Mouse (Mus musculus): ENCODE measurements around the gene Spag9. TPM values are rescaled to one million over a fixed set of nuclear protein-coding genes. Genes with fewer than 3 reads are reported as not detected.
A peak's percentile ranks its signal among the peaks of the same experiment; 100 is the strongest.

Spag9 gene
- total and polyA plus RNA-seq, 2 experiments from 2014 or later: 80.7 to 131 TPM

- TF ChIP-seq CTCF (IDR thresholded peaks at IDR 0.05): no peak
- H3K4me1 ChIP-seq (ENCODE audit: insufficient read depth, low read length): no peaks in the 10 kb centered on the region
- no peak overlapping the region for H3K4me2 ChIP-seq (ENCODE audit: low read depth, low read length, poor library complexity, severe bottlenecking)
- H3K4me3 ChIP-seq (ENCODE audit: low read depth, low read length): no peak overlapping the region
- H3K27ac ChIP-seq (ENCODE audit: low read depth, low read length): no peak overlapping the region
- H3K9ac ChIP-seq (replicated peaks; ENCODE audit: low read length, poor library complexity, severe bottlenecking): no peak overlapping the region
- WGBS: 77% methylated on average over 14 of the region's 14 CpGs
- no peaks in the 10 kb centered on the region for H3K27me3 ChIP-seq (ENCODE audit: insufficient read depth, low read length)
- H3K36me3 ChIP-seq (ENCODE audit: insufficient read depth, low read length): no peaks in the 10 kb centered on the region
- no peaks in the 10 kb centered on the region for H3K9me3 ChIP-seq (ENCODE audit: low read length)
- DNase-seq (ENCODE audit: low spot score) (no peak), ATAC-seq (ENCODE audit: low FRiP score) (peak; percentile 38; the same call in 1 of the 2 replicates)
Observed at GRCm38 (mm10) chr11:94137326-94138061, 141.6 kb downstream of the Spag9 start.

- no peaks in the 10 kb centered on the region for H3K36me3 ChIP-seq (ENCODE audit: insufficient read depth, low read length)
- no peak overlapping the region for H3K9ac ChIP-seq (replicated peaks; ENCODE audit: low read length, poor library complexity, severe bottlenecking)
- no peak for DNase-seq (ENCODE audit: low spot score)
- no peak overlapping the region for H3K4me2 ChIP-seq (ENCODE audit: low read depth, low read length, poor library complexity, severe bottlenecking)
- TF ChIP-seq CTCF (IDR thresholded peaks at IDR 0.05): no peak
- no peaks in the 10 kb centered on the region for H3K4me1 ChIP-seq (ENCODE audit: insufficient read depth, low read length)
- H3K4me3 ChIP-seq (ENCODE audit: low read depth, low read length): no peak overlapping the region
- WGBS: 65% methylated on average over 24 of the region's 24 CpGs
- no peak overlapping the region for H3K27ac ChIP-seq (ENCODE audit: low read depth, low read length)
- H3K9me3 ChIP-seq (ENCODE audit: low read length): no peaks in the 10 kb centered on the region
- no peaks in the 10 kb centered on the region for H3K27me3 ChIP-seq (ENCODE audit: insufficient read depth, low read length)
- no peak for ATAC-seq (ENCODE audit: low FRiP score)
Observed at GRCm38 (mm10) chr11:94138411-94139231, 142.7 kb downstream of the Spag9 start.

DNA sequence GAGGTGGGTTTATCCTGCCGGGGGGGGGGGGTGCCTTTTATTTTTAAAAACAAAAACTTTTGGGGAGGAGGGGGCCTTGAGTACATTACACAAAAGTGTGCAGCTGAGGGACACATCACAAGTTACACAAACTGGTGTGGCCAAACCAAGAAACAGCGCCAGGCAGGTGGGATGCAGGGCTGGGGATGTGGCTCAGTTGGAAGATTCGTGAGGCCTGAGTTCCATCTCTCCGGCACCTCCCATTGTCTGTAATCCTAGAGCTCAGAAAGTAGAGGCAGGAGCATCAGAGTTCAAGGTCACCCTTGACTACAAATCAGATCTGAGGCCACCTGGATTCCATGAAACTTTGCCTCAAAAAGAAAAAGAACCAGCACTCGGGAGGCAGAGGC lies 143.3 kb downstream of the Spag9 start:
- no peak overlapping the region for H3K4me2 ChIP-seq (ENCODE audit: low read depth, low read length, poor library complexity, severe bottlenecking)
- no peaks in the 10 kb centered on the region for H3K36me3 ChIP-seq (ENCODE audit: insufficient read depth, low read length)
- no peak overlapping the region for H3K4me3 ChIP-seq (ENCODE audit: low read depth, low read length)
- WGBS: 83% methylated on average over 5 of the region's 5 CpGs
- no peak for TF ChIP-seq CTCF (IDR thresholded peaks at IDR 0.05)
- no peaks in the 10 kb centered on the region for H3K27me3 ChIP-seq (ENCODE audit: insufficient read depth, low read length)
- no peak overlapping the region for H3K9ac ChIP-seq (replicated peaks; ENCODE audit: low read length, poor library complexity, severe bottlenecking)
- no peaks in the 10 kb centered on the region for H3K4me1 ChIP-seq (ENCODE audit: insufficient read depth, low read length)
- H3K27ac ChIP-seq (ENCODE audit: low read depth, low read length): no peak overlapping the region
- no peaks in the 10 kb centered on the region for H3K9me3 ChIP-seq (ENCODE audit: low read length)
- DNase-seq (ENCODE audit: low spot score) (no peak), ATAC-seq (ENCODE audit: low FRiP score) (no peak)

DNA sequence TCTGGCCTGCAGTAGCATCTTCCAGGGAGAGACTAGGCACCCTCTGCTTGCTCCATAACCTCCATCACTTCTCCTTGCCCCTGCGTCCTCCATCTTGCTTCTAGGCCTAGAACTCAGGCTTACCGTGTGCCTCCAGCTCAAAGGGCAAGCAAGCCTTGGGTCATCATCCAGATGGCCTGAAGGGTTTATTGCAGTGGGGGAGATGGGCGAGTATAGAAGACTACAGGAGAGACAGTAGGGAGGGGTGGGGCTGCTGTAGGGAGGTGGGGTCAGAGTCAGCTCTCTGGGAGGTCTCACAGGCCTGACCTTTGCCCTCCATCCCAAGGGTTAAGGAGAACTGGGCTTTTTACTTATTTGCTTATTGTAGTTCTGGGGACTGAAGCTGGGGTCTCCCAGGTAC lies 144.6 kb downstream of the Spag9 start:
- ATAC-seq (ENCODE audit: low FRiP score) (no peak), DNase-seq (ENCODE audit: low spot score) (no peak)
- H3K4me3 ChIP-seq (ENCODE audit: low read depth, low read length): no peak overlapping the region
- no peak for TF ChIP-seq CTCF (IDR thresholded peaks at IDR 0.05)
- no peak overlapping the region for H3K9ac ChIP-seq (replicated peaks; ENCODE audit: low read length, poor library complexity, severe bottlenecking)
- WGBS: 87% methylated on average over 3 of the region's 3 CpGs
- no peaks in the 10 kb centered on the region for H3K36me3 ChIP-seq (ENCODE audit: insufficient read depth, low read length)
- H3K27ac ChIP-seq (ENCODE audit: low read depth, low read length): no peak overlapping the region
- 0 out of 2 replicates have a peak, but pooled peaks cover 2% of the 10 kb centered on the region for H3K4me1 ChIP-seq (ENCODE audit: insufficient read depth, low read length)
- H3K4me2 ChIP-seq (ENCODE audit: low read depth, low read length, poor library complexity, severe bottlenecking): no peak overlapping the region
- H3K9me3 ChIP-seq (ENCODE audit: low read length): no peaks in the 10 kb centered on the region
- no peaks in the 10 kb centered on the region for H3K27me3 ChIP-seq (ENCODE audit: insufficient read depth, low read length)

- TF ChIP-seq CTCF (IDR thresholded peaks at IDR 0.05): no peak
- Histone ChIP-seq H3K4me3 (ENCODE audit: low read depth, low read length) (no peak overlapping the region), H3K4me2 (ENCODE audit: low read depth, low read length, poor library complexity, severe bottlenecking) (no peak overlapping the region), H3K4me1 (ENCODE audit: insufficient read depth, low read length) (0 out of 2 replicates have a peak, but pooled peaks cover 2% of the 10 kb centered on the region), H3K36me3 (ENCODE audit: insufficient read depth, low read length) (no peaks in the 10 kb centered on the region), H3K9ac (replicated peaks; ENCODE audit: low read length, poor library complexity, severe bottlenecking) (no peak overlapping the region), H3K27me3 (ENCODE audit: insufficient read depth, low read length) (no peaks in the 10 kb centered on the region), H3K9me3 (ENCODE audit: low read length) (no peaks in the 10 kb centered on the region), H3K27ac (ENCODE audit: low read depth, low read length) (no peak overlapping the region)
- DNase-seq (ENCODE audit: low spot score) (no peak), ATAC-seq (ENCODE audit: low FRiP score) (no peak)
- 53% methylated on average over 3 of the region's 3 CpGs for WGBS
Observed at GRCm38 (mm10) chr11:94141564-94141963, 145.7 kb downstream of the Spag9 start.

DNA sequence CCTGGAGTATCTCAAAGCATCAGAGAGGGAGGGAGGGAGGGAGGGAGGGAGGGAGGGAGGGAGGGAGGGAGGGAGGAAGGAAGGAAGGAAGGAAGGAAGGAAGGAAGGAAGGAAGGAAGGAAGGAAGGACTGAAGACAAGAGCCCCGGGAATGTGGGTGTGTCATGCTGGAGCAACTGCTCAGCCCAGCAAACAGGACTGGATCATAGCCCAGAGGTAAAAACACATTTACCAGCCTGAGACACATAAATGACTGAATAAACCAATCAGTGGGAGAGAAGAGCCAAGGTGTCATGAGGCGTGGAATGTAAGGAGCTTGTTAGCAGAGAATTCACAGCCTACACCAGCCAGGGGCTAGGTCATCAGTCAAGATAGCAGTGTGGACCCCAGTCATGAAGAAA lies 147.4 kb downstream of the Spag9 start:
- Histone ChIP-seq H3K4me2 (ENCODE audit: low read depth, low read length, poor library complexity, severe bottlenecking) (no peak overlapping the region), H3K4me3 (ENCODE audit: low read depth, low read length) (no peak overlapping the region), H3K9ac (replicated peaks; ENCODE audit: low read length, poor library complexity, severe bottlenecking) (no peak overlapping the region), H3K36me3 (ENCODE audit: insufficient read depth, low read length) (no peaks in the 10 kb centered on the region), H3K27ac (ENCODE audit: low read depth, low read length) (no peak overlapping the region), H3K9me3 (ENCODE audit: low read length) (no peaks in the 10 kb centered on the region), H3K4me1 (ENCODE audit: insufficient read depth, low read length) (0 out of 2 replicates have a peak, but pooled peaks cover 2% of the 10 kb centered on the region), H3K27me3 (ENCODE audit: insufficient read depth, low read length) (no peaks in the 10 kb centered on the region)
- DNase-seq (ENCODE audit: low spot score): no peak
- TF ChIP-seq CTCF (IDR thresholded peaks at IDR 0.05): no peak
- WGBS: 78% methylated on average over 2 of the region's 2 CpGs
- no peak for ATAC-seq (ENCODE audit: low FRiP score)
